Mouse (Mus musculus): ENCODE measurements at regions not wholly inside any gene's neighbourhood (a gene's known extent, or its start where the extent isn't known, plus 50 kb on each side); places are given as distances from the start of the nearest gene placed in this dataset.

DNA sequence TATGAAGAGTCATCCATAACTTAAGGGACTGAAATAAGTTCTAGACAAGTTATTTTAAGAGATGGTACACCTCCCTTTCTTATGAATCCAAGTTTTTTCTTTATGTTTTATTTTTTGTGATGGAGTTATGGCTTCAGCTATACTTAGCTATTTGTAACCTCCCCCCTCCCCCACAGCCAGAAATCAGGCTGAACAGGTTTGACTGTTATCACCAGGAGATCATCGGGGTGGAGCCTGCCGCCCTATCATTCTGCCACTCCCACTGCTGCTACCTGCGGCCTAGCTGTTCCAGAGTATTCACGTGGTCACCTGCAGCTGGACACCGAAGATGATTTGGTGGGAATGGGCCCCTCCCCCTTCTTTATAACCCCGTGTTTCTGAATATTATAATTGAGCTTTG lies 172.9 kb upstream of the Tpk1 start:
- TF ChIP-seq CTCF (IDR thresholded peaks at IDR 0.05; ENCODE audit: low read depth, low read length) (no peak), EP300 (IDR thresholded peaks at IDR 0.05; ENCODE audit: insufficient read depth, low read depth, low read length) (peak; percentile 42; the same call in 1 of the 2 replicates), POLR2A (IDR thresholded peaks at IDR 0.05; ENCODE audit: insufficient read depth, low read length) (no peak)
